Mouse (Mus musculus) left cerebral cortex, adult 8-10 months (tissue): ENCODE measurements at regions not wholly inside any gene's neighbourhood (a gene's known extent, or its start where the extent isn't known, plus 50 kb on each side); places are given as distances from the start of the nearest gene placed in this dataset.
A peak's percentile ranks its signal among the peaks of the same experiment; 100 is the strongest.

Source experiments
- DNase-seq, 2 experiments: peaks; one replicate each; pipeline ENCODE4 v3.0.0; 2022; ENCODE audit warnings: low spot score in 2 of 2

DNA sequence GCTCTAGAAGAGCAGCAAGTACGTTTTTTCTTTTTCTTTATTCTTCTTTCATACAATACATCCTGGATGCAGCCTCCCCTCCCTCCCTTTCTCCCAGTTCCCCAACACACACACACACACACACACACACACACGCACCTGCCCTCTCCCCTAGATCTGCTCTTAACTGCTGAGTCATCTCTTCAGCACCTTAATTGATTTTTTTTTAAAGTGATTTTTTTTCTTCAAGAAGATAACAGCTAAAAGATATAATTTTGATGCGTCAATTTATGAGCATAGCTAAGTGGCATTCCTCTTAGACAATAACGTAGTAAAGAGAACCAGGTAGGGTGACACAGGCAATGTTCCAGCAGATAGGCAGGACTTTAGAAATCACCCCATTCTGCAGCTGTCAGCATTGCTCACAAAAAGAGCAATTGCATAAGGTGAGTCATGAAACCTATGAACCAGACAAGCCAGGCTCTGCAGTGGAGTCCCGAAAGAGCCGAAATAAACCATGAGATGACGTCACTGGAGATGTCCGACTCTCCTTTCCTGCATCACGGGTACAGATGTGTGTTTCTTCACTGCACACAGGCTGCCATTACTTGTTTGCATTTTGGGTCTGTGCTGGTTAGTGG lies 63.9 kb upstream of the Tnrc6a start:
- DNase-seq: no peak

DNA sequence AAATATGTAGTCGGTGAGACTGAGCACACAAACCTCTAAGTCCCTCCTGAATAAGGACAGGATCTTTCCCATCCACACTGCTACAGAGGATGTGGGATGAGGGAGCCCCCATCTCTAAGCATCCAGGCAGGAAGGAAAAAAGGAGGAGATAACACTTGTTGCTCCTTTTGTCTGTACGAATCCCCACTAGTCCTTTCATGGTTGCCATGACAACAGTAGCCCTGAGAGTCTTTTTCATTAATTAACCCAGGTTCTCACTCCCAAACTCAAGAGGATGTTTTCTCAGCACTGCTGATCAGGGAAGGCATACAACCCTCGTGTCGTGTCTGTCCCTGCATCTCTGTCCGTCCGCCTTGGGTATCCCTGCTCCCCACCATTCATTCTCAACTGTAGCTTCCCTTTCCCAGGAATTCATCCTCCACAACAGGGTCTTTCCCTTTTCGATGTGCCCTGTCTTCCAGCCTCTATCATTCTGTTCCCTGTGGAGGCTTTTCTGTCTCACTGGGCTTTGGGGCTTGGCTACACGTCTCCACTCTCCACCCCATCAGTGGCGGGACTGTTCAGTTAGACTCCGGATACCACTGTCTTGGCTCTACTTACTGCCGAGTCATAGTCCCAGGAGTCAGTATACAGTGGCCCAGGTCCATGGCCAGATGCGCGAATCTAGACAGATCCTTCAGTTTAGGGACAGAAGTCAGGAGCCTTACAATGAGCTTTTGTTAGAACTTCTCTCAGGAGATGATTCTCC lies 60.2 kb upstream of the Tnrc6a start:
- no peak for DNase-seq

DNA sequence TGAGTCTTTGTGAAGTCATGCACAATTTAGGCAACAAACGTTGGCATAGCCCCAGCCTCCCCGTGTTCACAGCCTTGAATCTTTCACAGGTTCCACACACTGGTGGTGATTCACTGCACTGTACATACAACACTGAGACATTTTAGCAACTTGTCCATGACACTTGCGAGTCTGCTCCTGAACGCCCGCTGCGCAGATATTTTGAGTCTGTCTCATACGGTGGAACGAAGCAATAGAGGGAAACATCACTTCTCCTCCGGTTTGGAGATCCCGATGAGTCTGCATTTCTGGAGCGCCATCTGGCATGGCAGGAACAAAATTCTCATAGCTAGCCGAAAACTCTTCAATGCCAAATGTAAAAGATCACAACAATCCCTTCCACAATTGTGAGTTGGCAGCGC lies 57.7 kb upstream of the Tnrc6a start:
- peak; percentile 53 to 91 for DNase-seq

DNA sequence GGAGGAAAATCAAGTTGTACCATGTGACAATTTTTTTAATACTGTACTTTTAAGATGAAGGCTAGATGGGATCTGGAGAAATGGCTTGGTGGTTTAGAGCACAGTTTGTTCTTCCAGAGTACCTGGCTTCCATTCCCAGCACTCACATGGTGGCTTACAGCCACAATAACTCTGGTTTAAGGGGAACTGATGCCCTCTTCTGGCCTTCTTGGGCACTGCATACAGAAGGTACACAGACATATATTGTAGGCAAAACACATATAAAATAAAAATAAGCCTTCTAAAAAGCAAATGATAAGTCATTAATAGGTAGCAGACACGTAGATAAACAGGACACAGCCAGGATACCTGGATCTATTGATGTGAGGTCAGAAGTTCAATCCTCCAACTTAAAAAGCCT lies 56.3 kb upstream of the Tnrc6a start:
- no peak for DNase-seq

DNA sequence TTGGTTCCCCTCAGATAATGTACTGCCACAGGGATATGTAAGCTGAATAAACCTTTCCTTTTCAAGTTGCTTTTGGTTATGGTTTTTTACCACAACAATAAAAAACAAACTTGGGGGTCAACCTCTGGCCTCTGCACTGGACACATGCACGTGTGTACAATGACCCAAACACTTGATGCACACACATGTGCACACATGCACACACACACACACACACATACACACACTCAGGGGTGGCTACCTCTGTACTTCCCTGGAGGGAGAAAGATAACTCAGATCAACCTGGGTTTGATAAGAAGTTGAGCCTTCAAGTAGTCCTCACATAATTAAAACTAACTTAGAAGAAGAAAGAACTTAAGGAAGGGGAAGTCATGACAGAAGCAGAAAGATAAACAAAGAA lies 55.4 kb upstream of the Tnrc6a start:
- no peak for DNase-seq

DNA sequence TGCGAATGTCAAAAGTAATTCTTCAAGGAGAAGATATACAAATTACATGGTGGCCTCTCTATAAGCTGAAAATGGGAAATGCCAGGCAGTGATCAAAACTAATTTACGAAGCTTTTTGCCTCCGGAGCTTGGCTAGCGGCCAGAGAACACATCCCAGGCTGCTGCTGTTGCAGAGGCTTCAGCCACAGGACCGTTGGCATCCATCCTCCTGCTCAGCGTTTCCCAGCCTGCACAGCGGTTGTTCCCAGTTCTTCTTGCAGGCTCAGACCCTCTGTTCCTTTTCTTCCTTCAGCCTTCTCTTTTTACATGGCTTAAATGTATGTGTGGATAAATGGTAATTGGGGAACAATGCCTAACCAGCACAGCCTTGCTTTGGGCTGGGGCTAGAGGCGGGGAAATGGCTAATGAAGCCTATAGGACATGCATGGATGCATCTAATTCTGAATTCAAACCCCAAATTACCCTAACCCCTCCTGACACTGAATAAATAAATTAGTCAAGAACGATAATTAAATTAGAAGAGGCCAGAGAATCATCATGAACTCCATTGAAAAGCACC lies 54.9 kb upstream of the Tnrc6a start:
- DNase-seq: peak in 1 of 2 experiments; percentile 29

DNA sequence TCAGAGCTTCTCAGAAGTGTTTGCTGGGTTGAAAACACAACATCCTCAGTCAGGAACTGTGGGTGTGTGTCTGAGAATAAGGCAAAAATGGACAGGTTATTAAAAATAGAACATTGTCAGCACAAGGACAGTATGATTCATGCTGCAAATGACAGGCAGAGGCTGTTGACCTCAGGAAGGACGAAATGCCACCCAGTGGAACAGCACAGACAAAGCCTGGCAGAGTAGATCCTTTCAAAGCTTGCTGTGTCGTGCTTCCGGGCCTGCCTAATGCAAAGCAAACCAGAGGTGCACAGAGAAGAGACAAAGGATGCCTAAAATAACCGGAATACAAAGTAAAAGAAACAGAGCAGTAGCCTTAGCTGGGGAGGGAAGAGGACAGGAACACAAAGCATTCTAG lies 54.4 kb upstream of the Tnrc6a start:
- DNase-seq: no peak

DNA sequence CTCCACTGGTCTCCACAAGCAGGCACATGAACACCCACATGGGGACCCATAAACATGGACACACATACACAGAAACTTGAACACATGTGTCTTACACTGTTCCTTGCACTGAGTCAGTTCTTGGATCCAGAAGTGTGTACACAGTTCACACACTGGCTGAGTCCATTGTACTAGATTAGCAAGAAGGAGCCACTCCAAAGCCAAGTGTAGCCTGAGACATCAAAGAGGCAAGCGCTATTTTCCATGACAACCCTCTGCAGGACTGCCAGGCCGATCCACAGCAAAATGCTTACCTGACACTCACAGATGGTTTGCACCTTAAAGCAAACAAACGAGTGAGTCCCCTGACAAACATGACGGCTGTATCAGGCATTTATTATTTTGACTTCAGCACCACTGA lies 52.8 kb upstream of the Tnrc6a start:
- DNase-seq: no peak
